Mouse (Mus musculus) left cerebral cortex, adult 8-10 months (tissue): ENCODE results near the gene Snx1. TPM values are rescaled to one million over a fixed set of nuclear protein-coding genes. Genes with fewer than 3 reads are reported as not detected.
A peak's percentile ranks its signal among the peaks of the same experiment; 100 is the strongest.

Experiments used
- DNase-seq, 2 experiments: peaks; one replicate each; pipeline ENCODE4 v3.0.0; 2022; ENCODE audit warnings: low spot score in 2 of 2
- total RNA-seq, 4 experiments: library from RNA; stranded (reverse); gene quantifications; 2 replicates each; pipeline ENCODE4 v1.2.4; 2022

The Snx1 gene
- total RNA-seq, 4 experiments from 2014 or later, result 76.2 to 82.1 (median 79.1) TPM

- no peak for DNase-seq
These were observed 35.7 kb downstream of the Snx1 start for GRCm38 (mm10) chr9:66090593-66091244.

GRCm38 (mm10) chr9:66088411-66088810 is 38.0 kb downstream of the Snx1 start:
- no peak for DNase-seq

GRCm38 (mm10) chr9:66087062-66087461 is 39.3 kb downstream of the Snx1 start:
- no peak for DNase-seq

- DNase-seq, result no peak
These were observed 42.2 kb downstream of the Snx1 start for GRCm38 (mm10) chr9:66084171-66084570.

- DNase-seq, result no peak
These were observed 44.4 kb downstream of the Snx1 start for GRCm38 (mm10) chr9:66081999-66082398.

- no peak for DNase-seq
These were observed 45.5 kb downstream of the Snx1 start for GRCm38 (mm10) chr9:66080804-66081459.

GRCm38 (mm10) chr9:66078493-66078892 is 47.9 kb downstream of the Snx1 start:
- DNase-seq, result no peak

GRCm38 (mm10) chr9:66078072-66078471 is 48.3 kb downstream of the Snx1 start:
- no peak for DNase-seq

GRCm38 (mm10) chr9:66072754-66073153 is 53.6 kb downstream of the Snx1 start:
- no peak for DNase-seq

GRCm38 (mm10) chr9:66070151-66070550 is 56.2 kb downstream of the Snx1 start:
- no peak for DNase-seq

- peak; percentile 47 to 61 for DNase-seq
These were observed 56.8 kb downstream of the Snx1 start, which contains the start of gene Snx22 for GRCm38 (mm10) chr9:66069583-66069982. Gene Snx22, minus strand, starts transcription at chr9:66069719.

GRCm38 (mm10) chr9:66068971-66069391 is 57.4 kb downstream of the Snx1 start:
- no peak for DNase-seq

- no peak for DNase-seq
These were observed 58.3 kb downstream of the Snx1 start for GRCm38 (mm10) chr9:66068056-66068455.

GRCm38 (mm10) chr9:66067542-66067941 is 58.8 kb downstream of the Snx1 start:
- DNase-seq, result no peak

- no peak for DNase-seq
These were observed 59.6 kb downstream of the Snx1 start for GRCm38 (mm10) chr9:66066791-66067190.

- no peak for DNase-seq
These were observed 62.1 kb downstream of the Snx1 start for GRCm38 (mm10) chr9:66064316-66064715.

- DNase-seq, result no peak
These were observed 62.9 kb downstream of the Snx1 start for GRCm38 (mm10) chr9:66063446-66063845.

- no peak for DNase-seq
These were observed 64.7 kb downstream of the Snx1 start for GRCm38 (mm10) chr9:66061656-66062055.

- DNase-seq, result no peak
These were observed 65.4 kb downstream of the Snx1 start for GRCm38 (mm10) chr9:66060986-66061385.

- DNase-seq, result no peak
These were observed 66.1 kb downstream of the Snx1 start for GRCm38 (mm10) chr9:66060308-66060647.

GRCm38 (mm10) chr9:66059583-66060307 is 66.6 kb downstream of the Snx1 start, which contains the start of gene Ppib:
Gene Ppib, plus strand, starts transcription at chr9:66060222.
- peak; percentile 90 to 98 for DNase-seq

GRCm38 (mm10) chr9:66053620-66054019 is 72.8 kb downstream of the Snx1 start:
- DNase-seq, result no peak
